Mouse (Mus musculus): ENCODE measurements around the gene Gm45716. TPM values are rescaled to one million over a fixed set of nuclear protein-coding genes. Genes with fewer than 3 reads are reported as not detected.

The Gm45716 gene
- total RNA-seq, 2 experiments from 2014 or later: 7.4 to 8.3 TPM

GRCm38 (mm10) chr11:90198048-90198447 is 10.6 kb downstream of the Gm45716 start:
- intact Hi-C loops (cut with DNase I): no loop called here
- DNase-seq: no peak

- no peak for DNase-seq
- intact Hi-C loops (cut with DNase I): no loop called here
Measured at GRCm38 (mm10) chr11:90200826-90201225, 13.3 kb downstream of the Gm45716 start.

GRCm38 (mm10) chr11:90214246-90214645 is 26.8 kb downstream of the Gm45716 start:
- intact Hi-C loops (cut with DNase I): no loop called here
- DNase-seq: no peak

GRCm38 (mm10) chr11:90220022-90220645 is 32.7 kb downstream of the Gm45716 start:
- DNase-seq: no peak
- intact Hi-C loops (cut with DNase I): no loop called here

- intact Hi-C loops (cut with DNase I): no loop called here
- DNase-seq: no peak
Measured at GRCm38 (mm10) chr11:90220750-90221149, 33.3 kb downstream of the Gm45716 start.

GRCm38 (mm10) chr11:90224914-90225470 is 37.5 kb downstream of the Gm45716 start:
- no peak for DNase-seq
- intact Hi-C loops (cut with DNase I): no loop called here

- intact Hi-C loops (cut with DNase I): no loop called here
- DNase-seq: no peak
Measured at GRCm38 (mm10) chr11:90227000-90227922, 39.8 kb downstream of the Gm45716 start.

GRCm38 (mm10) chr11:90228251-90228949 is 40.9 kb downstream of the Gm45716 start:
- no peak for DNase-seq
- intact Hi-C loops (cut with DNase I): no loop called here

- intact Hi-C loops (cut with DNase I): no loop called here
- no peak for DNase-seq
Measured at GRCm38 (mm10) chr11:90229800-90230199, 42.3 kb downstream of the Gm45716 start.

- intact Hi-C loops (cut with DNase I): no loop called here
Measured at GRCm38 (mm10) chr11:90230671-90231070, 43.2 kb downstream of the Gm45716 start.

GRCm38 (mm10) chr11:90231631-90232030 is 44.1 kb downstream of the Gm45716 start:
- no peak for DNase-seq
- intact Hi-C loops (cut with DNase I): no loop called here

More at GRCm38 (mm10) chr11:90230671-90231070, 43.2 kb downstream of the Gm45716 start:
- DNase-seq: no peak

- intact Hi-C loops (cut with DNase I): no loop called here
- DNase-seq: no peak
Measured at GRCm38 (mm10) chr11:90232685-90233084, 45.2 kb downstream of the Gm45716 start.

- no peak for DNase-seq
- intact Hi-C loops (cut with DNase I): no loop called here
Measured at GRCm38 (mm10) chr11:90235221-90235620, 47.7 kb downstream of the Gm45716 start.

- intact Hi-C loops (cut with DNase I): no loop called here
- DNase-seq: no peak
Measured at GRCm38 (mm10) chr11:90237616-90238015, 50.1 kb downstream of the Gm45716 start.

GRCm38 (mm10) chr11:90238657-90239056 is 51.2 kb downstream of the Gm45716 start:
- no peak for DNase-seq
- intact Hi-C loops (cut with DNase I): no loop called here

GRCm38 (mm10) chr11:90240652-90241330 is 53.3 kb downstream of the Gm45716 start:
- intact Hi-C loops (cut with DNase I): no loop called here
- no peak for DNase-seq

- DNase-seq: no peak
- intact Hi-C loops (cut with DNase I): no loop called here
Measured at GRCm38 (mm10) chr11:90241874-90242273, 54.4 kb downstream of the Gm45716 start.

GRCm38 (mm10) chr11:90243300-90243699 is 55.8 kb downstream of the Gm45716 start:
- intact Hi-C loops (cut with DNase I): no loop called here
- DNase-seq: no peak

GRCm38 (mm10) chr11:90245630-90246029 is 58.1 kb downstream of the Gm45716 start:
- intact Hi-C loops (cut with DNase I): no loop called here
- DNase-seq: no peak

- intact Hi-C loops (cut with DNase I): no loop called here
- no peak for DNase-seq
Measured at GRCm38 (mm10) chr11:90246676-90247075, 59.2 kb downstream of the Gm45716 start.

Measured in left cerebral cortex, postnatal 4 days (tissue).